Mouse (Mus musculus) ES-Bruce4 (cell line): ENCODE measurements around the gene Slc7a3. TPM values are rescaled to one million over a fixed set of nuclear protein-coding genes. Genes with fewer than 3 reads are reported as not detected.

ENCODE experiments used
- H3K27ac ChIP-seq: 2 replicates; pipeline ENCODE4 v1.5.1; 2012; ENCODE audit warnings: low read length, inconsistent platforms; ENCODE audit not compliant: insufficient read depth
- H3K27me3 ChIP-seq: 2 replicates; pipeline ENCODE4 v1.6.1; 2012; ENCODE audit warnings: mild to moderate bottlenecking, low read length, inconsistent platforms; ENCODE audit not compliant: control insufficient read depth, poor library complexity, insufficient read depth, severe bottlenecking
- H3K36me3 ChIP-seq: 2 replicates; pipeline ENCODE4 v1.6.1; 2012; ENCODE audit warnings: inconsistent platforms, mild to moderate bottlenecking, low read length, moderate library complexity; ENCODE audit not compliant: control insufficient read depth, poor library complexity, insufficient read depth, severe bottlenecking
- H3K4me1 ChIP-seq: one replicate; pipeline ENCODE4 v1.8.1; 2011; ENCODE audit warnings: low read length; ENCODE audit not compliant: control insufficient read depth, insufficient read depth
- H3K4me3 ChIP-seq: 2 replicates; pipeline ENCODE4 v1.5.1; 2011; ENCODE audit warnings: low read depth, mild to moderate bottlenecking, low read length
- H3K9ac ChIP-seq: 2 replicates; pipeline ENCODE4 v1.6.1; 2012; ENCODE audit warnings: low read depth, mild to moderate bottlenecking, inconsistent platforms; ENCODE audit not compliant: poor library complexity, severe bottlenecking
- H3K9me3 ChIP-seq: replicated peaks from 2 replicates; pipeline ENCODE4 v1.6.1; 2012; ENCODE audit warnings: mild to moderate bottlenecking, low read length, inconsistent platforms; ENCODE audit not compliant: control insufficient read depth, poor library complexity, insufficient read depth, severe bottlenecking
- CTCF ChIP-seq: IDR thresholded peaks from one replicate; pipeline ENCODE4 v1.8.1; 2011; ENCODE audit warnings: low read depth, low read length
- EP300 ChIP-seq: IDR thresholded peaks from 2 replicates; pipeline ENCODE4 v1.6.1; 2011; ENCODE audit warnings: low read depth, low read length; ENCODE audit not compliant: insufficient read depth
- POLR2A ChIP-seq: IDR thresholded peaks from one replicate; pipeline ENCODE4 v1.8.1; 2011; ENCODE audit warnings: low read length; ENCODE audit not compliant: insufficient read depth
- polyA plus RNA-seq: library from polyadenylated mRNA; stranded (reverse); fragments of >200 nt; gene quantifications from 2 replicates; pipeline ENCODE4 v1.2.4, GENCODE M21; 2011; ENCODE audit warnings: low read depth; ENCODE audit not compliant: missing spikeins, insufficient read depth, insufficient read length

Gene Slc7a3
- 44.5 and 63.0 TPM in 2 replicates for polyA plus RNA-seq

GRCm38 (mm10) chrX:101085920-101086319, at the start of gene Slc7a3:
Gene Slc7a3 (minus strand): TSS chrX:101086020.
- Histone ChIP-seq H3K27ac (peak within 1 kb of the TSS; percentile 98), H3K9me3 (no peaks in the 10 kb centered on the region; the same call in 1 of the 2 replicates), H3K4me1 (no peaks in the 10 kb centered on the region), H3K27me3 (no peaks in the 10 kb centered on the region), H3K4me3 (peak within 1 kb of the TSS; percentile 96), H3K9ac (peak within 1 kb of the TSS; percentile 95), H3K36me3 (peaks cover 15% of the 10 kb centered on the region)
- TF ChIP-seq EP300 (no peak), POLR2A (no peak), CTCF (no peak)

- Histone ChIP-seq H3K27ac (no peak overlapping the region), H3K4me1 (no peaks in the 10 kb centered on the region), H3K4me3 (no peak overlapping the region), H3K36me3 (no peaks in the 10 kb centered on the region), H3K9me3 (no peaks in the 10 kb centered on the region), H3K9ac (no peak overlapping the region), H3K27me3 (no peaks in the 10 kb centered on the region)
- TF ChIP-seq POLR2A (no peak), CTCF (peak; percentile 1)
Observed at GRCm38 (mm10) chrX:101131992-101132791, 46.4 kb upstream of the Slc7a3 start.

- no peaks in the 10 kb centered on the region for H3K27me3 ChIP-seq
- H3K27ac ChIP-seq: no peak overlapping the region
- H3K4me1 ChIP-seq: peaks cover 2% of the 10 kb centered on the region
- no peak for TF ChIP-seq CTCF
- no peak for TF ChIP-seq EP300
- no peak for TF ChIP-seq POLR2A
- H3K4me3 ChIP-seq: no peak overlapping the region
- no peak overlapping the region for H3K9ac ChIP-seq
- H3K9me3 ChIP-seq: no peaks in the 10 kb centered on the region
- no peaks in the 10 kb centered on the region for H3K36me3 ChIP-seq
Observed at GRCm38 (mm10) chrX:101131001-101131400, 45.2 kb upstream of the Slc7a3 start.

- no peak for TF ChIP-seq CTCF
- TF ChIP-seq EP300: no peak
- no peak for TF ChIP-seq POLR2A
- Histone ChIP-seq H3K27me3 (no peaks in the 10 kb centered on the region), H3K4me3 (no peak overlapping the region), H3K4me1 (peaks cover 2% of the 10 kb centered on the region), H3K9me3 (no peaks in the 10 kb centered on the region), H3K36me3 (no peaks in the 10 kb centered on the region), H3K27ac (no peak overlapping the region), H3K9ac (no peak overlapping the region)
Observed at GRCm38 (mm10) chrX:101128559-101128958, 42.7 kb upstream of the Slc7a3 start.

- no peaks in the 10 kb centered on the region for H3K27me3 ChIP-seq
- no peak overlapping the region for H3K4me3 ChIP-seq
- no peak for TF ChIP-seq POLR2A
- H3K27ac ChIP-seq: no peak overlapping the region
- H3K36me3 ChIP-seq: no peaks in the 10 kb centered on the region
- no peaks in the 10 kb centered on the region for H3K9me3 ChIP-seq
- no peak overlapping the region for H3K9ac ChIP-seq
- peaks cover 2% of the 10 kb centered on the region for H3K4me1 ChIP-seq
Observed at GRCm38 (mm10) chrX:101126977-101127376, 41.2 kb upstream of the Slc7a3 start.

GRCm38 (mm10) chrX:101126474-101126955, 40.7 kb upstream of the Slc7a3 start:
- Histone ChIP-seq H3K9ac (no peak overlapping the region), H3K27me3 (no peaks in the 10 kb centered on the region), H3K9me3 (no peaks in the 10 kb centered on the region), H3K4me1 (peaks cover 2% of the 10 kb centered on the region), H3K27ac (no peak overlapping the region), H3K36me3 (no peaks in the 10 kb centered on the region), H3K4me3 (no peak overlapping the region)
- TF ChIP-seq EP300 (no peak), CTCF (no peak), POLR2A (no peak)
